In genomic region chr16:15114574-15115230, GRCm38 (mm10) we compare ENCODE assay signal across 15 mouse cellular contexts.
A peak's percentile ranks its signal among the peaks of the same experiment; 100 is the strongest.
DNase-seq lines count a peak whose midpoint lies in the region; ATAC-seq and TF ChIP-seq lines count a peak whose summit lies in the region.
"Had no signal": no experiment of that assay in that cellular context is flagged by ENCODE, and none has a peak within 500 bp of the region (broad histone marks: within the 10 kb centered on the region; RNA-seq: fewer than 3 reads in every experiment).

No protein-coding gene starts in this region.

- no peak for DNase-seq in heart, embryonic 10.5 days (ENCODE audit: low spot score)
- DNase-seq in layer of hippocampus, adult 9-11 months, result peak; percentile 3
- no peak for DNase-seq in layer of hippocampus, adult 9-10 months (ENCODE audit: low spot score)
- peak; percentile 43 for DNase-seq in limb, embryonic 14.5 days (ENCODE audit: low spot score)
- no peak for DNase-seq in midbrain, embryonic 10.5 days (ENCODE audit: low spot score)
- DNase-seq: cerebellum, adult 11-12 months; gastrocnemius, postnatal 36 days; left cerebral cortex, postnatal 4 days; liver, postnatal 0 days; thymus, postnatal 36 days had no signal

- no peak overlapping the region for H3K9ac ChIP-seq in heart, embryonic 12.5 days
- no peak overlapping the region for H3K9ac ChIP-seq in embryonic facial prominence, embryonic 12.5 days
- no peak overlapping the region for H3K9ac ChIP-seq in limb, embryonic 14.5 days (ENCODE audit: low read depth, low read length, severe bottlenecking)
- no peak overlapping the region for H3K9ac ChIP-seq in midbrain, embryonic 15.5 days
- H3K9ac ChIP-seq: intestine, embryonic 15.5 days; liver, postnatal 0 days had no signal

- no peaks in the 10 kb centered on the region for H3K36me3 ChIP-seq in heart, embryonic 12.5 days
- H3K36me3 ChIP-seq in heart, embryonic 10.5 days, result no peaks in the 10 kb centered on the region
- no peaks in the 10 kb centered on the region for H3K36me3 ChIP-seq in embryonic facial prominence, embryonic 12.5 days
- H3K36me3 ChIP-seq in limb, embryonic 14.5 days (ENCODE audit: control insufficient read depth, insufficient read depth, low read length), result no peaks in the 10 kb centered on the region
- H3K36me3 ChIP-seq in midbrain, embryonic 15.5 days (replicated peaks), result no peaks in the 10 kb centered on the region
- no peaks in the 10 kb centered on the region for H3K36me3 ChIP-seq in midbrain, embryonic 10.5 days
- H3K36me3 ChIP-seq: intestine, embryonic 15.5 days had no signal

- ATAC-seq in heart, embryonic 12.5 days (ENCODE audit: insufficient number of reproducible peaks, low FRiP score), result no peak
- no peak for ATAC-seq in embryonic facial prominence, embryonic 12.5 days (ENCODE audit: insufficient number of reproducible peaks, insufficient read depth, low FRiP score, low TSS enrichment)
- ATAC-seq in limb, embryonic 14.5 days (ENCODE audit: low FRiP score, low read depth), result peak; percentile 37; the same call in 1 of the 2 replicates
- ATAC-seq in midbrain, embryonic 15.5 days (replicated peaks), result no peak
- ATAC-seq: liver, postnatal 0 days had no signal

- no peaks in the 10 kb centered on the region for H3K9me3 ChIP-seq in heart, embryonic 12.5 days (replicated peaks)
- no peaks in the 10 kb centered on the region for H3K9me3 ChIP-seq in heart, embryonic 10.5 days
- H3K9me3 ChIP-seq in embryonic facial prominence, embryonic 12.5 days, result no peaks in the 10 kb centered on the region
- H3K9me3 ChIP-seq in limb, embryonic 14.5 days (ENCODE audit: control insufficient read depth, low read length), result no peaks in the 10 kb centered on the region
- no peaks in the 10 kb centered on the region for H3K9me3 ChIP-seq in midbrain, embryonic 15.5 days
- no peaks in the 10 kb centered on the region for H3K9me3 ChIP-seq in midbrain, embryonic 10.5 days (replicated peaks)
- H3K9me3 ChIP-seq: intestine, embryonic 15.5 days had no signal

- no peak overlapping the region for H3K27ac ChIP-seq in heart, embryonic 12.5 days (ENCODE audit: poor library complexity, severe bottlenecking)
- no peak overlapping the region for H3K27ac ChIP-seq in heart, embryonic 10.5 days
- H3K27ac ChIP-seq in embryonic facial prominence, embryonic 12.5 days, result peak overlapping the region; percentile 57; the same call in 1 of the 2 replicates
- peak overlapping the region; percentile 61 for H3K27ac ChIP-seq in limb, embryonic 14.5 days (replicated peaks; ENCODE audit: low read depth, low read length)
- no peak overlapping the region for H3K27ac ChIP-seq in midbrain, embryonic 15.5 days
- H3K27ac ChIP-seq in midbrain, embryonic 10.5 days (replicated peaks), result no peak overlapping the region
- H3K27ac ChIP-seq: intestine, embryonic 15.5 days had no signal

- WGBS in heart, embryonic 12.5 days, result 39% methylated on average over 4 of the region's 4 CpGs
- 43% methylated on average over 4 of the region's 4 CpGs for WGBS in heart, embryonic 10.5 days
- WGBS in embryonic facial prominence, embryonic 12.5 days, result 50% methylated on average over 4 of the region's 4 CpGs
- 25% methylated on average over 4 of the region's 4 CpGs for WGBS in limb, embryonic 14.5 days
- WGBS in midbrain, embryonic 15.5 days, result 87% methylated on average over 4 of the region's 4 CpGs
- 80% methylated on average over 4 of the region's 4 CpGs for WGBS in midbrain, embryonic 10.5 days

- no peak overlapping the region for H3K4me3 ChIP-seq in heart, embryonic 12.5 days
- H3K4me3 ChIP-seq in heart, embryonic 10.5 days, result no peak overlapping the region
- no peak overlapping the region for H3K4me3 ChIP-seq in embryonic facial prominence, embryonic 12.5 days
- no peak overlapping the region for H3K4me3 ChIP-seq in limb, embryonic 14.5 days (replicated peaks; ENCODE audit: low read length)
- no peak overlapping the region for H3K4me3 ChIP-seq in midbrain, embryonic 15.5 days
- H3K4me3 ChIP-seq in midbrain, embryonic 10.5 days, result no peak overlapping the region
- H3K4me3 ChIP-seq: erythroblast, embryonic 14.5 days; intestine, embryonic 15.5 days had no signal

- peak overlapping the region; percentile 12; the same call in 1 of the 2 replicates for H3K4me2 ChIP-seq in heart, embryonic 12.5 days
- H3K4me2 ChIP-seq in embryonic facial prominence, embryonic 12.5 days (replicated peaks), result no peak overlapping the region
- H3K4me2 ChIP-seq in limb, embryonic 14.5 days (replicated peaks; ENCODE audit: low read depth, low read length, severe bottlenecking), result 0 out of 2 replicates have a peak overlapping the region, but pooled peaks have one; percentile 10
- no peak overlapping the region for H3K4me2 ChIP-seq in midbrain, embryonic 15.5 days
- H3K4me2 ChIP-seq: intestine, embryonic 15.5 days had no signal

- no peak for TF ChIP-seq POLR2A in limb, embryonic 14.5 days (IDR thresholded peaks at IDR 0.05; ENCODE audit: borderline replicate concordance, extremely low read depth, insufficient read depth, insufficient read length)

- H3K4me1 ChIP-seq in heart, embryonic 12.5 days (replicated peaks), result peaks cover 18% of the 10 kb centered on the region
- H3K4me1 ChIP-seq in heart, embryonic 10.5 days, result peaks cover 10% of the 10 kb centered on the region; the same call in 1 of the 2 replicates
- peaks cover 31% of the 10 kb centered on the region for H3K4me1 ChIP-seq in embryonic facial prominence, embryonic 12.5 days
- peaks cover 17% of the 10 kb centered on the region for H3K4me1 ChIP-seq in limb, embryonic 14.5 days (ENCODE audit: control insufficient read depth, insufficient read depth, low read length)
- no peaks in the 10 kb centered on the region for H3K4me1 ChIP-seq in midbrain, embryonic 15.5 days
- no peaks in the 10 kb centered on the region for H3K4me1 ChIP-seq in midbrain, embryonic 10.5 days

- H3K27me3 ChIP-seq in heart, embryonic 12.5 days (replicated peaks), result no peaks in the 10 kb centered on the region
- no peaks in the 10 kb centered on the region for H3K27me3 ChIP-seq in heart, embryonic 10.5 days (ENCODE audit: insufficient read depth, poor library complexity, severe bottlenecking)
- H3K27me3 ChIP-seq in embryonic facial prominence, embryonic 12.5 days, result no peaks in the 10 kb centered on the region
- H3K27me3 ChIP-seq in limb, embryonic 14.5 days (ENCODE audit: control insufficient read depth, insufficient read depth, low read length), result no peaks in the 10 kb centered on the region
- H3K27me3 ChIP-seq in midbrain, embryonic 15.5 days (replicated peaks), result no peaks in the 10 kb centered on the region
- H3K27me3 ChIP-seq in midbrain, embryonic 10.5 days (ENCODE audit: low read depth, poor library complexity, severe bottlenecking), result no peaks in the 10 kb centered on the region
- H3K27me3 ChIP-seq: intestine, embryonic 15.5 days had no signal

Comparison
In these comparisons a context has a peak if more than half of its experiments do, and no peak if none do; other contexts are left out.
1. DNase-seq: peak in layer of hippocampus, adult 9-11 months (single experiment) and limb, embryonic 14.5 days (single experiment); none in heart, embryonic 10.5 days (single experiment), layer of hippocampus, adult 9-10 months (single experiment) and midbrain, embryonic 10.5 days (single experiment).
2. H3K27ac ChIP-seq: peak in embryonic facial prominence, embryonic 12.5 days (single experiment) and limb, embryonic 14.5 days (single experiment); none in heart, embryonic 12.5 days (single experiment), heart, embryonic 10.5 days (single experiment), midbrain, embryonic 15.5 days (single experiment) and midbrain, embryonic 10.5 days (single experiment).
3. H3K4me2 ChIP-seq: peak in heart, embryonic 12.5 days (single experiment) and limb, embryonic 14.5 days (single experiment); none in embryonic facial prominence, embryonic 12.5 days (single experiment) and midbrain, embryonic 15.5 days (single experiment).